Mouse (Mus musculus): ENCODE results near the gene Zfp40.

GRCm38 (mm10) chr17:23187680-23188079 is 5.4 kb downstream of the Zfp40 start:
- TF ChIP-seq CTCF (IDR thresholded peaks at IDR 0.05; ENCODE audit: insufficient read depth, low read length) = no peak
- no peak for TF ChIP-seq POLR2A (IDR thresholded peaks at IDR 0.05; ENCODE audit: borderline replicate concordance, extremely low read depth, low read depth, low read length)
